Mouse (Mus musculus) heart, embryonic 14.5 days (tissue): Measurements from ENCODE around the gene Lenep. TPM values are rescaled to one million over a fixed set of nuclear protein-coding genes. Genes with fewer than 3 reads are reported as not detected.
A peak's percentile ranks its signal among the peaks of the same experiment; 100 is the strongest.

Experiments
- ATAC-seq: fragments of 200-750 bp; cut with Nextera tagmentation; 2 replicates; pipeline ENCODE4 v1.8.0; 2017; ENCODE audit warnings: low read depth, moderate TSS enrichment; ENCODE audit not compliant: insufficient number of reproducible peaks, insufficient read depth, low FRiP score
- H3K27ac ChIP-seq, 2 experiments: fragments of 200-500 bp in 1 of 2; fragments of 300-500 bp in 1 of 2; sonication (generic) in 1 of 2; replicated peaks in 1 of 2; 2 replicates each; pipeline ENCODE4 v1.5.1; 2012 to 2014; ENCODE audit warnings: low read depth in 2 of 2, low read length in 2 of 2, control low read depth in 1 of 2, mild to moderate bottlenecking in 1 of 2, mixed read lengths in 1 of 2; ENCODE audit not compliant: control insufficient read depth in 1 of 2, insufficient read depth in 1 of 2
- H3K27me3 ChIP-seq: fragments of 300-500 bp; sonication (generic); 2 replicates; pipeline ENCODE4 v1.6.1; 2014; ENCODE audit warnings: mild to moderate bottlenecking, low read length, control low read depth; ENCODE audit not compliant: control insufficient read depth, insufficient read depth
- H3K36me3 ChIP-seq: fragments of 300-500 bp; sonication (generic); 2 replicates; pipeline ENCODE4 v1.6.1; 2014; ENCODE audit warnings: mild to moderate bottlenecking, control low read depth, low read length, mixed read lengths; ENCODE audit not compliant: control insufficient read depth, insufficient read depth
- H3K4me1 ChIP-seq, 2 experiments: fragments of 200-500 bp in 1 of 2; fragments of 300-500 bp in 1 of 2; sonication (generic) in 1 of 2; 2 replicates each; pipeline ENCODE4 v1.6.1; 2012 to 2014; ENCODE audit warnings: low read length in 2 of 2, control low read depth in 1 of 2, mixed read lengths in 1 of 2; ENCODE audit not compliant: control insufficient read depth in 2 of 2, insufficient read depth in 2 of 2
- H3K4me2 ChIP-seq: fragments of 300-500 bp; sonication (generic); 2 replicates; pipeline ENCODE4 v1.6.1; 2014; ENCODE audit warnings: mild to moderate bottlenecking, low read length
- H3K4me3 ChIP-seq, 2 experiments: fragments of 200-500 bp in 1 of 2; fragments of 300-500 bp in 1 of 2; sonication (generic) in 1 of 2; 2 replicates each; pipeline ENCODE4 v1.5.1; 2012 to 2014; ENCODE audit warnings: low read length in 2 of 2, mild to moderate bottlenecking in 2 of 2, control low read depth in 1 of 2, low read depth in 1 of 2, moderate library complexity in 1 of 2; ENCODE audit not compliant: control insufficient read depth in 1 of 2, insufficient read depth in 1 of 2
- H3K9ac ChIP-seq: fragments of 300-500 bp; sonication (generic); 2 replicates; pipeline ENCODE4 v1.6.1; 2014; ENCODE audit warnings: mild to moderate bottlenecking, low read length
- H3K9me3 ChIP-seq: fragments of 300-500 bp; sonication (generic); 2 replicates; pipeline ENCODE4 v1.6.1; 2016; ENCODE audit warnings: low read length, control low read depth; ENCODE audit not compliant: control insufficient read depth
- WGBS: fragments of 180-500 bp; shearing (Covaris S2); extraction: QIAGEN DNeasy Blood & Tissue Kit; methylation state at CpG from one replicate; pipeline ENCODE4 v1.1.7; 2014; 5-methylcytosine and 5-hydroxymethylcytosine counted together
- polyA plus RNA-seq: library from polyadenylated mRNA; unstranded; fragments of >200 nt; fragmentation: Nextera tagmentation; extraction: Ambion mirVana; gene quantifications from 2 replicates; pipeline ENCODE4 v1.2.1, GENCODE M21; 2014

Gene Lenep
- polyA plus RNA-seq, 1 experiment from 2014 or later = not detected

DNA sequence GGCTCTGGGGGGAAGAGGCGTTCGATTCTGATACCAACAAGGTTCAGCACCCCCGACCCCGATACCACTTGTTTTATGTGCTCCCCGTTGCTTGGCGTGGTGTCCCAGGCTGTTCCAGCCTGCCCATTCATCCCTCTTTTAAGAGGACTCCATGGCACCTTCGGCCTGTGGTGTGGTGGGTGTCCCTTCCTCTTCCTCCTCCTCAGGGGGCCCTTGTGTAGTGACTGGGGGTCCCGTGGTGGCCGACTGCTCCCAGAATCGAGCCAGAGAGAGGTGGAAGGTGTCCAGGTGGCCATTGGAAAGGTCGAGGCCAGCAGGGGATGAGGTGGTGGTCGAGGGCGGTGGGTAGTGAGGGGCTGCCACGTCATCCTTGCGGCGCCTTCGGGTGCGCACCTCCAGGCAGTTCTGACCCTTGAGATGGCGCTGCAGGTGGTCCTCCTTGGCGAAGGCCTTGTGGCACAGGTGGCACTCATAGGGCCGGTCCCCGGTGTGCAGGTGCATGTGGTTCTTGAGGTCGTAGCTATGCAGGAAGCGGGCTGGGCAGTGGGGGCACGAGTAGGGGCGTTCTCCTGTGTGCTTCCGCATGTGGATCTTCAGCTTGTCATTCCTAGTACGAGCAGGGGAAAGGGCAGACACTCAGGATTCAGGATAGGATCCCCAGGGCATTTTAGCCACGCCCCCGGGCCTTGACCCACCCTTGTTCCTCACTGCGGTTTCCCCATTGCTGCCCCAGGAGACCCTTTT is 23.0 kb downstream of the Lenep start:
- WGBS = 88% methylated on average over 31 of the region's 31 CpGs
- H3K27ac ChIP-seq = no peak overlapping the region
- peaks cover 5 to 16% of the 10 kb centered on the region in 2 experiments for H3K4me1 ChIP-seq
- H3K36me3 ChIP-seq = peaks cover 23% of the 10 kb centered on the region
- no peak overlapping the region for H3K9ac ChIP-seq
- no peak for ATAC-seq
- H3K27me3 ChIP-seq = no peaks in the 10 kb centered on the region
- H3K9me3 ChIP-seq = no peaks in the 10 kb centered on the region
- H3K4me3 ChIP-seq = no peak overlapping the region
- no peak overlapping the region for H3K4me2 ChIP-seq

DNA sequence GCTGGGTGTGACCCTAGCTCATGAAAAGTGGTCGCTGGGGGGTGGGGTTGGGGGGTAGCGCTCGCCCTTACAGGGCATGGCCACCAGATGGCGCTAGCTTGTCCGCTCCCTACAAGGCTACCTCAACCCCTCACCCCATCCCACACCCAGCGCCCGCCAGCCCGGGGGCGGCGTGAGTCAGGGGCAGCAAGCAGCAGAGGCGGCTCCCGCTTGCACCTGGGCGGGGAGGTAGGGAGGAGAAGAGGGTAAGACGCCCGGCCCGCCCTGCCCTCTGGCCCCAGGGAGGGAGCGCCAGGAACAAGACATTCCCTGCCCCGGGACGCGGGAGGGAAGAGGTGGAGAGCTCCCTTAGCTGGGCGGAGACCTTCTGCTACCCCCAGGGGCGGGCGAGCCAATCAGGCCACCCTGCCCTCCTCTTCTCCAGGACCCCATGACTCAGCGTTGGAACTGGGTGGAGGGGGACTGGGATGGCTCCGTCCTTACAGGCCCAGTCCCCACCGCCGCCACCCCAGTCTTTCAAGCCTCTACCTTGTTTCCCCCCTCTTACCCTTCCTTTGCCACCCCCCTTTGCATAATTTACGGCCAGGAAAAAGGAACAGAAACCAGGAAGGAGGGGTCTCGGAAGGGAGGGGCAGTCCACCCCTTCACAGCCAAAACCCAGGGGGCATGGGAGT is 24.1 kb downstream of the Lenep start:
- Histone ChIP-seq H3K4me1 (peaks cover 5 to 16% of the 10 kb centered on the region in 2 experiments), H3K9me3 (no peaks in the 10 kb centered on the region), H3K36me3 (peaks cover 23% of the 10 kb centered on the region), H3K9ac (peak overlapping the region; percentile 68), H3K4me2 (peak overlapping the region; percentile 73), H3K4me3 (peak overlapping the region; percentile 53 to 64), H3K27ac (no peak overlapping the region), H3K27me3 (no peaks in the 10 kb centered on the region)
- ATAC-seq = peak; percentile 82
- 4% methylated on average over 22 of the region's 29 CpGs for WGBS

DNA sequence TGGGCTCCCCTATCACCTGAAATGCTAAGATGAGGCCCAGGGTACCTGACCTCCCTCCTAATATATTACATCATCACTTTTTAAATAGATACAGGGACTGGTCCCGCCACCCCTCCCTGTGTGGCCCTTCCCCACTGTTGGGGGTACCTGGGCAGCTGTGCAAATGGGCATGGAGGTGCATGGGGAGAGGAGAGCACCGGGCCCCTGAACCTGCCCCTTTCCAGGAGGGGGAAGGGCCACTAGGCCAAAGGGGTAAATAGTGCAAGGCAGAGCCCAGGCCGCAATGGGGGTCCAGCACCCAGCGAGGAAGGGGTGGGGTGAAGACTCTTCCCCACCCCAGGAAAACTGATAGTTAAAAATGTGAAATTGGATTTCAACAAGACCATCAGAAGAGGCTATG is 24.8 kb downstream of the Lenep start:
- no peak overlapping the region for H3K9ac ChIP-seq
- H3K4me1 ChIP-seq = peaks cover 5 to 16% of the 10 kb centered on the region in 2 experiments
- H3K36me3 ChIP-seq = peaks cover 23% of the 10 kb centered on the region
- 64% methylated on average over 4 of the region's 4 CpGs for WGBS
- H3K9me3 ChIP-seq = no peaks in the 10 kb centered on the region
- H3K27me3 ChIP-seq = no peaks in the 10 kb centered on the region
- peak; percentile 0; the same call in 1 of the 2 replicates for ATAC-seq
- no peak overlapping the region for H3K27ac ChIP-seq
- peak overlapping the region in 1 of 2 experiments; percentile 53; a peak in 2 of 4 replicates for H3K4me3 ChIP-seq
- peak overlapping the region; percentile 73 for H3K4me2 ChIP-seq

DNA sequence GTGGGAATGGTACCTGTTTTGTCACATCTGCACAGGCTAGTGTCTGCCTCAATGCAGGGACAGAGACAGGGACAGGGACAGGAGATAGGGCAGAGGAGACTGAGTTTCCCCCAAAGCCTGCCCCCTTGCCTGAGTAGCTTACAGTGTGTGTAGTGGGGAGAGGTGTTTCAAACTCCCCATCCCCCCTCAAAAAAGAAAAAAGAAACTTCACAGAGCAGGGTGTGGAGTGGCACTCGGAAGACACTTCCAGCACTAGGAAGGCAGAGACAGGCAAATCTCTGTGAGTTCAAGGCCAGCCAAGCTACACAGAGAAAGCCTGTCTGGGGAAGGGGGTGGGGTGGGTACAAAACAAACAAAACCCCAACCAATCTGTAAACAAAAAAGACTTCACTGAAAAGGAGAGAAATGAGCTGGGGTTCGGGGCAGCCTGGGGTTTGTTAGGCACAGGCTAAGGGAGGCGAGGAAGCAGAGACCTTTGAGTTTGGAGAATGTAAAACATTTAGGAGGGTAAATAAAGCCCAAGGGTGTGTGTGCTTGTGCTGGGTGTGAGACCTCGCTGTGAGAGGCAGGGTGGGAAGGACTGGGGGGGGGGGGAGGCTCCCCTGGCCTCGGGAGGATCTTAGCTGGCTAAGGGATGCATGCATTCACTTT is 28.9 kb downstream of the Lenep start:
- no peak for ATAC-seq
- Histone ChIP-seq H3K27ac (no peak overlapping the region), H3K4me2 (no peak overlapping the region), H3K4me1 (peaks cover 3 to 12% of the 10 kb centered on the region in 2 experiments), H3K27me3 (no peaks in the 10 kb centered on the region), H3K36me3 (no peaks in the 10 kb centered on the region), H3K4me3 (no peak overlapping the region), H3K9ac (no peak overlapping the region), H3K9me3 (no peaks in the 10 kb centered on the region)
- 45% methylated on average over 5 of the region's 5 CpGs for WGBS

DNA sequence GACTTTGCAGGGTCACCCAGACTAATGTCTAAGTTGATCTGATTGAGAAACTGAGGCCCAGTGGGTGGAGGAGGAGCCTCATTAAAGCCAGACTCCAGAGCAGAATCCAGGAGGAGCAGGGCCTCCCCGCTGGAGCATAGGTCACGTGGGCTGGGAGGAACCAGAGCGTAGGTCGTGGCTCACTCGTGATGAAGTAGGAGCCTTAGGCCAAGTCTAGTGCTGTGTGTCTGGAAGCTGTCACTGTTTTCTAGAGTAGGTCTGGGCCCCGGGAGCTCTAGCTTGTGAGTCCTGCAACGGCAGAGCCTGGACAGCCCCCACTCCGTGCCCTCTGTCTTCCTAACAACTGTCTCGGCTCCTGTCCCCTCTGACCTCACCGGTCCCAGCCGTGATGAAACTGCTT is 35.3 kb downstream of the Lenep start:
- ATAC-seq = no peak
- Histone ChIP-seq H3K9ac (no peak overlapping the region), H3K27me3 (no peaks in the 10 kb centered on the region), H3K9me3 (no peaks in the 10 kb centered on the region), H3K4me1 (no peaks in the 10 kb centered on the region; a peak in 1 of 4 replicates), H3K4me2 (no peak overlapping the region), H3K36me3 (no peaks in the 10 kb centered on the region), H3K4me3 (no peak overlapping the region), H3K27ac (no peak overlapping the region)
- 38% methylated on average over 11 of the region's 11 CpGs for WGBS

GRCm38 (mm10) chr3:89365486-89366414 is 36.8 kb downstream of the Lenep start:
- Histone ChIP-seq H3K4me1 (no peaks in the 10 kb centered on the region; a peak in 1 of 4 replicates), H3K9me3 (no peaks in the 10 kb centered on the region), H3K9ac (no peak overlapping the region), H3K4me2 (no peak overlapping the region), H3K27ac (no peak overlapping the region), H3K36me3 (no peaks in the 10 kb centered on the region), H3K27me3 (no peaks in the 10 kb centered on the region), H3K4me3 (no peak overlapping the region)
- no peak for ATAC-seq
- 66% methylated on average over 20 of the region's 20 CpGs for WGBS

GRCm38 (mm10) chr3:89365153-89365485 is 37.5 kb downstream of the Lenep start, which contains the start of gene Dcst1:
TSS of gene Dcst1 (minus strand) at chr3:89365253.
- no peaks in the 10 kb centered on the region for H3K36me3 ChIP-seq
- H3K4me1 ChIP-seq = no peaks in the 10 kb centered on the region; a peak in 1 of 4 replicates
- H3K27me3 ChIP-seq = no peaks in the 10 kb centered on the region; the same call in 1 of the 2 replicates
- no peak within 1 kb of the TSS for H3K9ac ChIP-seq
- H3K27ac ChIP-seq = no peak within 1 kb of the TSS
- no peak for ATAC-seq
- H3K9me3 ChIP-seq = no peaks in the 10 kb centered on the region
- H3K4me2 ChIP-seq = no peak within 1 kb of the TSS
- WGBS = 88% methylated on average over 11 of the region's 11 CpGs
- no peak within 1 kb of the TSS for H3K4me3 ChIP-seq
